Mouse (Mus musculus): ENCODE data around the gene Cd44.

- no peak for TF ChIP-seq HCFC1 (IDR thresholded peaks at IDR 0.05; ENCODE audit: borderline replicate concordance, insufficient read depth, low read length)
- no peak for TF ChIP-seq ZC3H11A (IDR thresholded peaks at IDR 0.05; ENCODE audit: borderline replicate concordance, low read depth, low read length)
- no peak for TF ChIP-seq ZNF384 (IDR thresholded peaks at IDR 0.05; ENCODE audit: low read depth, low read length)
Measured at GRCm38 (mm10) chr2:102841231-102841630, 60.2 kb downstream of the Cd44 start.
